Mouse (Mus musculus): ENCODE results near the gene Fgfr2. TPM values are rescaled to one million over a fixed set of nuclear protein-coding genes. Genes with fewer than 3 reads are reported as not detected.

Fgfr2 gene
- total RNA-seq, 2 experiments from 2014 or later: 28.8 to 29.4 TPM

DNA sequence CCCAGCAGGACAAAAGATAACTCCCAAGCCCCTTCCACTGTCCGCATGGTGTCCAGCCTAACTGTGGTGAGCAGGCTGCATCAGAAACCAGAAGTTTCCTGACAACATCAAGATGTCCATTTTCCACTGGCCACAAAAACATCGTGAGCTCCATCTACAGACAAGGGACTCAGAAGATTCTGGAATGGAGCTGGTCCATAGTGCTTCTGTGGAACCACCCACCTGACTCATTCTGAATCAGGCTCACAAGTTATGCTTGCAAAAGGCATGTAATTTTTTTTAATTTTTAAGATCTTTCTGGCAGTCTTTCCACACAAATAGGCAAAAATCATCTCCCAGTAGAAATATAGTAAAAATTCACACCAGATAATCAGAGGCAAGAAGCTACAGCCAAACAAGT lies 2935.0 kb downstream of the Fgfr2 start:
- no peak for DNase-seq (ENCODE audit: extremely low spot score in 1 of 2, low spot score in 2 of 2)
- intact Hi-C loops (cut with DNase I): no loop called here

GRCm38 (mm10) chr7:130184864-130185263 lies 2938.3 kb downstream of the Fgfr2 start:
- intact Hi-C loops (cut with DNase I): no loop called here
- no peak for DNase-seq (ENCODE audit: extremely low spot score in 1 of 2, low spot score in 2 of 2)

- no peak for DNase-seq (ENCODE audit: extremely low spot score in 1 of 2, low spot score in 2 of 2)
- intact Hi-C loops (cut with DNase I): no loop called here
Measured at GRCm38 (mm10) chr7:130183960-130184359, 2939.2 kb downstream of the Fgfr2 start.

DNA sequence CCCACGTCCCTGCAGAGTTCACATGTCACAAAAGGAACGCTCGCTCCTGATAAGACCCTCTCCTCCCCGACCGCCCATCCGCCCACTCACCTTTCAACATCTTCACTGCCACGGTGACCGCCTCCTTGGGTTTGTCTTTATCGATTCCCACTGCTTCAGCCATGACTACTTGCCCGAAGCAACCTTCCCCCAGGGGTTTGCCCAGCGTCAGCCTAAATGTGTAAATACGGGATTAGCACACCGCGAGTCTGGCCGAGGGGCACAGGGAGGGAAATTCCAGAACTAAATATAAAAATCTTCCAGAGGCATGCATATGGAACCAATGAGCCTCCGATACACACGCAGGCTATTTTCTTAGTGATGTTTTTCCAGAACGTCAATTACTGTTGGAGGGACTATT lies 2940.6 kb downstream of the Fgfr2 start:
- intact Hi-C loops (cut with DNase I): no loop called here
- no peak for DNase-seq (ENCODE audit: extremely low spot score in 1 of 2, low spot score in 2 of 2)

- peak; percentile 11 to 43 for DNase-seq (ENCODE audit: extremely low spot score in 1 of 2, low spot score in 2 of 2)
Measured at GRCm38 (mm10) chr7:130178991-130179390, 2944.2 kb downstream of the Fgfr2 start.

GRCm38 (mm10) chr7:130177009-130177408 lies 2946.1 kb downstream of the Fgfr2 start:
- intact Hi-C loops (cut with DNase I): no loop called here
- DNase-seq (ENCODE audit: extremely low spot score in 1 of 2, low spot score in 2 of 2): no peak

More at GRCm38 (mm10) chr7:130178991-130179390, 2944.2 kb downstream of the Fgfr2 start:
- intact Hi-C loops (cut with DNase I): no loop called here

DNA sequence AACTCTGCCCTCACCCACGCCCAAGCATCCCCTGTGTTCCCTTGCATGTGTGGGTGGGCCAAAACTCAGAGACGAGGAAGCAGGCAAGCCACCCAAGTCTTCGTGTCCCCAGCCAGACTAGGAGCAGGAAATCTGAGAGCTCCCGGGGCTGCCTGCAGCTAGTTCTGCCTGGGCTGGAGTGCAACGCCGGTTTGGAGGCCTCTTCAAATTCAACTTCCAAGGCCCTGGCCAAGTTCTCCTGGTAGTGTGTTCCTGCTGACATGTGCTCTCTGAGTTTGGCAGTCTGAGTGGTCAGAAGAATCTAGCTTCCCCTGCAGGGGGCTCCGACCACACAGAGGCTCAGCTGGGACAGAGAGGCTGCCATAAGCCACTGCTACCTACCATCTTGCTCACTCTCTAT lies 2948.6 kb downstream of the Fgfr2 start:
- peak in 1 of 2 experiments; percentile 42 for DNase-seq (ENCODE audit: extremely low spot score in 1 of 2, low spot score in 2 of 2)
- intact Hi-C loops (cut with DNase I): loop anchor here (5.0 kb wide), 1 partner anchor 88 kb away; no protein-coding TSS in a partner anchor

GRCm38 (mm10) chr7:130173914-130174313 lies 2949.2 kb downstream of the Fgfr2 start:
- peak in 1 of 2 experiments; percentile 62 for DNase-seq (ENCODE audit: extremely low spot score in 1 of 2, low spot score in 2 of 2)
- intact Hi-C loops (cut with DNase I): loop anchor here (5.0 kb wide), 1 partner anchor 88 kb away; no protein-coding TSS in a partner anchor

DNA sequence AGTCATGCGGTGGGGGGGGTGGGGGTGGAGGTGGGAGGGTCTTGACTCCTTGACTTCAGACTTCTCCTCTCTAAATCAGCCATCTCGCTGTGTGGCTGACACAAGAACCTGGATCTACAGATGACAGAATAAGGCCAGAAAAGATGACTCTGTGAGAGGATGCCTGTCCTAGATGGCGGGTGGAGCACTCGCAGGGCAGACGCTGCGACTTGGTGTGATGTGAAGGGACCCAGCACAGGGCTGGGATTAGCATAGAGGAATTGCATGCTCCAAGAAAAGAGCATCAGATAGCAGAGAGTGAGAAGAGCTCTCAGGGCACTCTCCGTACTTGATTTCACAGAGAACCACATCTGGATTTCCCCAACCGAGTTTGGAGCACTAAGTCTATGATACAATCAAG lies 2953.0 kb downstream of the Fgfr2 start:
- DNase-seq (ENCODE audit: extremely low spot score in 1 of 2, low spot score in 2 of 2): no peak
- intact Hi-C loops (cut with DNase I): loop anchor here (5.0 kb wide), 1 partner anchor 92 kb away; no protein-coding TSS in a partner anchor

DNA sequence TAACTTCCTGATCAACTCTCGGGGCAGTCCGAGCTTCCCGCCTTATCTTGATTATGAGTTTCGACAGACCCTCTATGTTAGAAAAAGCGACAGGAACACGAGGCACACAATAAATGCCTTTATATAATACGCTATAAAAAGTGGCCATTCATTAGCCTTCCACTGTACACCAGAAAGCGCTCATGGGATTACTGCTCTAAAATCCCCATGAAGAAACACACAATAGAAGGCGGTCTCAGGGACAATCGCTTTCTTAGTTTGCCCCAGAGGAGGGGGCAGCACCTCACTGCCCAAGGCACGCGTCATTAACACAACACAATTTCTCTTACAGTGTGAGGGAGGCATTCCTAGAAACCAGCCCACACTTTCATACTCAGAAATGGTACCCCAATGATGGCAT lies 2954.9 kb downstream of the Fgfr2 start:
- intact Hi-C loops (cut with DNase I): no loop called here
- DNase-seq (ENCODE audit: extremely low spot score in 1 of 2, low spot score in 2 of 2): no peak

DNA sequence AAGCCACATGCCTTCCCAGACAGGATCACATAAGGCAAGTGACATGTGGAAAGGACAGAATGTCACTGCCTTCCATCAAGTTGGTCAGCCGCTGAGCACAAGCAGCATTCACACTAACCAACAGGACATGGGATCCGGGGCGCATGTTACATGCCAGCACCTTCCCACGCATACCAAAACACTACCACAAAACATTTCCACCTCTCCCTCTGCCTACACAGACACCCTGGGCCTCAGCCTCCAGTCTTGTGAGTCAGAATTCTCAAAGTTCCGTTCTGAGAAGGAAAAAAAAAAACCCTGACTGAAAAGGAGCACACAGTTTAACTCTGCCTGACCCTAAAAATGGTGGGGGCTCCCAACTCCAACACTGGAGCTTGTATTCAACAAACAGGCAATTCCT lies 2955.9 kb downstream of the Fgfr2 start:
- intact Hi-C loops (cut with DNase I): no loop called here
- DNase-seq (ENCODE audit: extremely low spot score in 1 of 2, low spot score in 2 of 2): no peak

GRCm38 (mm10) chr7:130166190-130166589 lies 2957.0 kb downstream of the Fgfr2 start:
- intact Hi-C loops (cut with DNase I): no loop called here
- DNase-seq (ENCODE audit: extremely low spot score in 1 of 2, low spot score in 2 of 2): no peak

GRCm38 (mm10) chr7:130165408-130165807 lies 2957.7 kb downstream of the Fgfr2 start:
- no peak for DNase-seq (ENCODE audit: extremely low spot score in 1 of 2, low spot score in 2 of 2)
- intact Hi-C loops (cut with DNase I): no loop called here

- DNase-seq (ENCODE audit: extremely low spot score in 1 of 2, low spot score in 2 of 2): no peak
- intact Hi-C loops (cut with DNase I): no loop called here
Measured at GRCm38 (mm10) chr7:130162718-130163117, 2960.4 kb downstream of the Fgfr2 start.

- intact Hi-C loops (cut with DNase I): no loop called here
- no peak for DNase-seq (ENCODE audit: extremely low spot score in 1 of 2, low spot score in 2 of 2)
Measured at GRCm38 (mm10) chr7:130161581-130161980, 2961.6 kb downstream of the Fgfr2 start.

DNA sequence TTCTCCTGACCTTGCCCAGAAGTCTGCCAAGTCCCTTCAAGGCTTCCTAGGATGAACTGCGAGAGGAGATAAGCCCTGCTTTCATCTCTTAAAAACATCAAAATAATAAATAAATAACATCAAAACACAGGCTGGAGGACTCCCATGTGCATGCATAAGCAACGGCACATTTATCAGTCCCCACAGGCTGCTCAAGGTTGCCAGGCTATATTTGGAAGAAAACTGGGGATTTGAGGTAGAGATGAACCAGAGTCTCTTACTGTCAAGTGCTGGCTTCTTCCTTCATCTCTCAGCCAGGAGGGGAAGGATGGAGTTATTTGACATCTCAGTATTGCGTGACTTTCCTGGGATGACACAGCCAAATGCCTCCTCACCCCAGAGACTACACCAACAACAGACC lies 2964.3 kb downstream of the Fgfr2 start:
- DNase-seq (ENCODE audit: extremely low spot score in 1 of 2, low spot score in 2 of 2): no peak
- intact Hi-C loops (cut with DNase I): no loop called here

DNA sequence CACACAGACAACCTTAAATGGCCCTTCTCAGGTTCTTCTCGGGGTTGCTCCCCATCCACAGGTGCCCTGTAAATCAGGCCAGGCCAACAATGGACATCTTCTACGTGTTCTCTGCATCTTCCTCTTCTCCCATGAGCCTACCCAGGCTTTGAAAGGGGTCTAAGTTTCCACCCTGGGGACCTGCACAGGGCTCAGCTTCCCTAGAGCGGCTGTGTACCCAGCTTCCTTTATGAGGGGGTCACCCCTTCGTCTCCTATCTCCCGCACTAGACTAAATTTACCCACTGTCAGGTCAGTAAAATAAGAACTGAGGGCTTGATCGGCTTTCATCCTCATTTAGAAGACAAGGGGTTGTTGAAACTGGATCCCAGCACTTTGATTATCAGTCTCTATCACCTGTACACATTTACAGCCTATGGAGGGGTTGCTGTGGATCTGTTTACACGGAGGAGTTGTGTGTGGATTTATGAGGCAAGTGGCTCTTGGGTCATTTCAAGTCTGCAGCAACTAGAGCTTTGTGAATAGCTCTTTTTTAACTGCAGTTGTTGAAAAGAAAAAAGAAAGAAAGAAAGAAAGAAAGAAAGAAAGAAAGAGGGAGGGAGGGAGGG lies 2969.7 kb downstream of the Fgfr2 start:
- intact Hi-C loops (cut with DNase I): no loop called here
- DNase-seq (ENCODE audit: extremely low spot score in 1 of 2, low spot score in 2 of 2): no peak

- intact Hi-C loops (cut with DNase I): no loop called here
- DNase-seq (ENCODE audit: extremely low spot score in 1 of 2, low spot score in 2 of 2): no peak
Measured at GRCm38 (mm10) chr7:130148906-130149305, 2974.2 kb downstream of the Fgfr2 start.

GRCm38 (mm10) chr7:130147230-130147629 lies 2975.9 kb downstream of the Fgfr2 start:
- intact Hi-C loops (cut with DNase I): no loop called here

GRCm38 (mm10) chr7:130145211-130145610 lies 2977.9 kb downstream of the Fgfr2 start:
- intact Hi-C loops (cut with DNase I): no loop called here

More at GRCm38 (mm10) chr7:130147230-130147629, 2975.9 kb downstream of the Fgfr2 start:
- no peak for DNase-seq (ENCODE audit: extremely low spot score in 1 of 2, low spot score in 2 of 2)

GRCm38 (mm10) chr7:130143371-130143770 lies 2979.8 kb downstream of the Fgfr2 start:
- peak in 1 of 2 experiments; percentile 24 for DNase-seq (ENCODE audit: extremely low spot score in 1 of 2, low spot score in 2 of 2)
- intact Hi-C loops (cut with DNase I): no loop called here

More at GRCm38 (mm10) chr7:130145211-130145610, 2977.9 kb downstream of the Fgfr2 start:
- no peak for DNase-seq (ENCODE audit: extremely low spot score in 1 of 2, low spot score in 2 of 2)
